Mouse (Mus musculus) liver, adult 2 months (tissue): ENCODE measurements around the gene Dnaic2. TPM values are rescaled to one million over a fixed set of nuclear protein-coding genes. Genes with fewer than 3 reads are reported as not detected.

ENCODE experiments used
- DNase-seq: peaks from one replicate; pipeline ENCODE4 v3.0.0-alpha.2; 2011; ENCODE audit warnings: low read depth, low spot score; ENCODE audit errors: extremely low read depth
- H3K27ac ChIP-seq: fragments of 200-500 bp; replicated peaks from 2 replicates; pipeline ENCODE4 v1.5.1; 2012; ENCODE audit warnings: low read depth, mild to moderate bottlenecking, control low read depth, inconsistent platforms, low read length; ENCODE audit not compliant: insufficient read depth
- H3K27me3 ChIP-seq: fragments of 200-500 bp; 2 replicates; pipeline ENCODE4 v1.6.1; 2012; ENCODE audit warnings: mild to moderate bottlenecking, moderate library complexity, low read length, inconsistent platforms; ENCODE audit not compliant: control insufficient read depth, insufficient read depth
- H3K36me3 ChIP-seq: fragments of 200-500 bp; 2 replicates; pipeline ENCODE4 v1.6.1; 2012; ENCODE audit warnings: low read length, inconsistent platforms; ENCODE audit not compliant: control insufficient read depth, insufficient read depth
- H3K4me1 ChIP-seq: fragments of 200-500 bp; 2 replicates; pipeline ENCODE4 v1.6.1; 2011; ENCODE audit warnings: low read length; ENCODE audit not compliant: control insufficient read depth, insufficient read depth
- H3K4me3 ChIP-seq: fragments of 200-500 bp; 2 replicates; pipeline ENCODE4 v1.5.1; 2011; ENCODE audit warnings: low read depth, mild to moderate bottlenecking, control low read depth, low read length, moderate library complexity; ENCODE audit not compliant: insufficient read depth
- H3K79me2 ChIP-seq: fragments of 200-500 bp; 2 replicates; pipeline ENCODE4 v1.6.1; 2012; ENCODE audit warnings: inconsistent platforms, mild to moderate bottlenecking, low read length, moderate library complexity; ENCODE audit not compliant: control insufficient read depth, insufficient read depth
- H3K9ac ChIP-seq: fragments of 200-500 bp; 2 replicates; pipeline ENCODE4 v1.6.1; 2012; ENCODE audit warnings: low read depth, mild to moderate bottlenecking, control low read depth, inconsistent platforms, low read length
- CTCF ChIP-seq: fragments of 200-500 bp; IDR thresholded peaks from 2 replicates; pipeline ENCODE4 v1.5.1; 2011; ENCODE audit warnings: low read depth, low read length, control low read depth
- POLR2A ChIP-seq: fragments of 200-500 bp; IDR thresholded peaks from 2 replicates; pipeline ENCODE4 v1.6.1; 2011; ENCODE audit warnings: low read length, control low read depth; ENCODE audit not compliant: insufficient read depth; ENCODE audit errors: extremely low read depth
- whole genome bisulfite sequencing: fragments of 180-500 bp; shearing (Covaris S2); methylation state at CpG from one replicate; pipeline ENCODE4 v1.1.7; 2018; 5-methylcytosine and 5-hydroxymethylcytosine counted together
- polyA plus RNA-seq: library from polyadenylated mRNA; depleted of rRNA; stranded (reverse); fragments of >200 nt; gene quantifications from 2 replicates; pipeline ENCODE4 v1.2.3, GENCODE M21; 2012
- total RNA-seq: library from RNA; depleted of rRNA; stranded (reverse); fragments of >200 nt; gene quantifications from 2 replicates; pipeline ENCODE4 v1.2.3, GENCODE M21; 2014

Gene Dnaic2
- total and polyA plus RNA-seq, 2 experiments, result 0.13 TPM; not detected in 1

DNA sequence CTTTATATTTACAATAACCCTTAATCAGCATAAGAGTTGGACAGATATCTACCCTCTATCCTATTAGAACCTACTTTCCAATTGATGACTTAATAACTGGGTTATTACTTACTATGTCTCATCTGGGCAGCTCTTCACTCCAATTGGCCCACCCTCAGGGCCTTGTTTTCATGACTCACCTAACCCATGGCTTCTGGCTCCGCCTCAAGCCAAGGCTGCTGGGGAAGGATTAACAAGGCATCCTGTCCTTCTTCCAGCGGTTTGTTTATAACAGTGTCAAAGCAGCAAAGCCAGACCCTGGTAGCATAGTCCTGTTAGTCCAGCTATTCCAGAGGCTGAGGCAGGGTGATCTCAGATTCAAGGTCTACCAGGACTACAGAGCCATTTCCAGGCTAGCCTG is 32.8 kb upstream of the Dnaic2 start:
- 92% methylated on average over 2 of the region's 2 CpGs for WGBS
- Histone ChIP-seq H3K36me3 (peaks cover 24% of the 10 kb centered on the region), H3K79me2 (no peaks in the 10 kb centered on the region), H3K27ac (no peak overlapping the region), H3K9ac (no peak overlapping the region), H3K4me3 (no peak overlapping the region), H3K27me3 (no peaks in the 10 kb centered on the region), H3K4me1 (no peaks in the 10 kb centered on the region)
- no peak for TF ChIP-seq POLR2A
- TF ChIP-seq CTCF, result no peak
- no peak for DNase-seq

DNA sequence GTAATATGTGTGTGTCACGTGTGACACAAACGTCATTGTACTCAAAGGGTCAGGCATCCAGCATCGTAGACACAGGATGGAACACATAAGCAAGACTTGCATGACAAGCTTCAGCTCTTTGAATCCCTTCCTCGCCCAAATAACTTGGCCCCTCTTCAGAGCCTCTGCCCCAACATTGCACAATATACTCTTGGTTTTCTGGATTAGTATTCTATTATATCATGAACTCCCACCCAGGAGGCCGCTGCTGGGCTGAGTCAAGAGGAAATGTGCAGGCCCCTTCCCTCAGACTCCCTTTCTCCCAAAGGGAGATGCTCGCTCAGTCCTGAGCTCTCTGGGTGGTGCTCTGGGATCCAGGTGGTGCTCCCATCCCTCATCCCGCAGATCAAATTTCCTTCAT is 28.7 kb upstream of the Dnaic2 start:
- Histone ChIP-seq H3K4me1 (no peaks in the 10 kb centered on the region), H3K36me3 (peaks cover 26% of the 10 kb centered on the region), H3K27me3 (no peaks in the 10 kb centered on the region), H3K4me3 (no peak overlapping the region), H3K79me2 (no peaks in the 10 kb centered on the region), H3K27ac (no peak overlapping the region), H3K9ac (no peak overlapping the region)
- TF ChIP-seq POLR2A (no peak), CTCF (no peak)
- DNase-seq, result no peak
- WGBS, result 94% methylated on average over 7 of the region's 7 CpGs

DNA sequence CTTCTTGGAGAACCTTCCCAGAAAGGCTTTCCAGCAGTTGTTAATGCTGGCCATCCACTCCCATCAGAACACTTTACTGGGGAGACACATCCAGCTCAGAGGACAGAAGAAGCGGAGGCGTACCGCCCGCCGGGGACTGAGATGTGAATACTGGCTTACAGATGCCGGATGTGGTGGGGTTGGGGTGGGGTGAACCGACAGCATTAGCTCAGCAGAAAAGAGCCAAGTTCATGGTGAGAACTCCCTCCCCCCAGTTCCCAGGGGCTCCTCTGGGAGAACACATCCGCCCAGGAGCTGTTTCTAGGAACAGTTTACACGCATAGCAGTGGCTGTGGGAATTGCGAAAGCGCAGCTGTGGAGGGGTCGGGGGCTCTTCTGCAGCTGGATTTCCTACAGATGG is 27.7 kb upstream of the Dnaic2 start:
- DNase-seq, result no peak
- Histone ChIP-seq H3K36me3 (peaks cover 22% of the 10 kb centered on the region), H3K4me1 (no peaks in the 10 kb centered on the region), H3K79me2 (no peaks in the 10 kb centered on the region), H3K4me3 (no peak overlapping the region), H3K9ac (no peak overlapping the region), H3K27ac (no peak overlapping the region), H3K27me3 (no peaks in the 10 kb centered on the region)
- TF ChIP-seq POLR2A (no peak), CTCF (no peak)
- 89% methylated on average over 12 of the region's 12 CpGs for WGBS

DNA sequence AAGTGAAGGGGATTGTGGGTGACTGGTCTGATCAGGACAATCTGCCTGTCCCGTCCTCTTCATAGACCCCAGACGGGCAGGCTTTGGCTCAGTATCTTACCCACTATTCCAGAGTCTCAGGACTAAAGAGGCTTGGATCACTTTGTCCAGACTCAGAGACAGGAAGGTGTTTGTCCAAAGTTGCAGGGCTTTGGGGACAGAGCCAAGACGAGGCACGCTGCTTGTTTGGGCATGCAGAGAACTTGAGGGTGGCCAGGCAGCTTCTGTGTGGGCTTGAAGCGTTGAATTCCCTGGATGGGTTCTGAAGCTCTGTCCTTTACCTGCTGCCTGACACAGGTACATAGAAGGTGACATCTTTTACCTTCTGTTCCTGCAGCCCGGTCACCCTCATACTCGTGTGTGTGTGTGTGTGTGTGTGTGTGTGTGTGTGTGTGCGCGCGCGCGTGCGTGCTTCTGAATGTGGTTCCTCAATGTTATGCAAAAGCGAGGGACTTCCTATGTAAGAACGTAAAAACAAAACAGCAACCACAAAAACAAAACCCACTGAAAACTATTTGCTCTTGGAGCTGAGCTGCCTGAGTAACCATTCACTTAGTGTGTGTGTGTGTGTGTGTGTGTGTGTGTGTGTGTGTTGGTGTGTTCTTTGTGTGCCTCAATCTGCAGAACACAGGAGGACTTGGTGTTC is 24.8 kb upstream of the Dnaic2 start:
- Histone ChIP-seq H3K4me1 (no peaks in the 10 kb centered on the region), H3K9ac (no peak overlapping the region), H3K27me3 (no peaks in the 10 kb centered on the region), H3K4me3 (no peak overlapping the region), H3K79me2 (no peaks in the 10 kb centered on the region), H3K36me3 (peaks cover 19% of the 10 kb centered on the region), H3K27ac (no peak overlapping the region)
- TF ChIP-seq POLR2A, result no peak
- TF ChIP-seq CTCF, result no peak
- 92% methylated on average over 15 of the region's 15 CpGs for WGBS
- DNase-seq, result no peak

DNA sequence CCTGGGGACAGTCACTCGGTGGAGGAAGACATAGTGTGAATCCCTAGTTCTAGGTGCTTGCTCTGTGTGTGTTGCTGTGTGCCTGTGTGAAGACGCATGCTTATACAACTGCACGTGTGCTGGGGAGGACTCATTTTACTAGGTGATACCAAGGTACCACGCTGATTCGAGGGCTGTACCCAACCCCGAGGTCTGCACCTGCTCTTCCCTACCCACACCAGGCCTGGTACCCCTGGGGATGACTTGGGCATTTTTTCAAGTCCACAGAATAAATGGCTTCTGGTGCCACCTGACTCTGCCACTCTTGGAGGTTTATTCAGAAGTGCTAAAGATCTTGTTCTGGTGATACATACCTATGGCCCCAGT is 24.2 kb upstream of the Dnaic2 start:
- DNase-seq, result no peak
- H3K4me3 ChIP-seq, result no peak overlapping the region
- no peak overlapping the region for H3K9ac ChIP-seq
- H3K36me3 ChIP-seq, result peaks cover 21% of the 10 kb centered on the region
- H3K27me3 ChIP-seq, result no peaks in the 10 kb centered on the region
- H3K79me2 ChIP-seq, result no peaks in the 10 kb centered on the region
- no peak overlapping the region for H3K27ac ChIP-seq
- 84% methylated on average over 6 of the region's 6 CpGs for WGBS
- no peaks in the 10 kb centered on the region for H3K4me1 ChIP-seq
- TF ChIP-seq POLR2A (no peak), CTCF (no peak)

DNA sequence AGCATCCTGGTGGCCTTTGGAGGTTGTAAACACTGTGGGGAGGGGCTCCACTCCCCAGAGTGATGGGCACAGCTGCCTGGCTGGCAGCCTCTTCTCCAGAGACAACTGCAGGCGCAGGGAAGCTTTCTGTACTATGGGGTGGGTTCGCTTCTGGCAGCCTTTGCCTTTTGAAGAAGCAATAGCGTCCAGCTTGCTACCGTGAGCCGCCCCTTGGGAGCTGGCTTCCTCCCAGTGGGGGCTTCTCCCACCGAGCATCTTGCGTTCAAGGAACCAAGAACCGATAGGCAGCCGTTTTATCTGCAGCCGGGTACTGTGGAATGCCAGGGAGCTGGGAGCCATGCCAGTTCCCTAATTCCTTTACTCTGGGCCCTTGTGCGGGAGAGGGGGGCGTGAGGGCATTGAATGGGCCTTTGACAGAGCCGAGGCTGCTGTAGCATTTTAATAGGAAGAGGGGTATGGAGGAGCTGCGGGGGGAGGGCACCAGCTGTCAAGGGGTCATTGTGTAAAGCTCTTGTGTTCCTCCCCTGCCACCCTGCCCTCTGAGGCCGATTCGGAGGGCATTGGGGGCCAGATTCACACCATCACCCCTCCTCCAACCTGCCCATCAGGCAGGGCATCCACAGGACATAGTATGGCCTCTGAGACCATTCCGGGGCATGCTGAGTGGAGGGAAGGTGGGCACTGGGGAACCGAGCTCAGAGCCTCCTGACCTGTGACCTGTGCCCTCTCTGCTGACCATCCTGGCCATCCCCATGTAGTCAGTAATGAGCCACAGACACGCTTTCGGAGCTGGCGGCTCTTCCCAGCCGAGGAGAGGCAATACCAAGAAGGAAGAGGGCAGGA is 22.9 kb upstream of the Dnaic2 start:
- Histone ChIP-seq H3K4me1 (no peaks in the 10 kb centered on the region), H3K27me3 (no peaks in the 10 kb centered on the region), H3K27ac (no peak overlapping the region), H3K9ac (no peak overlapping the region), H3K79me2 (no peaks in the 10 kb centered on the region), H3K4me3 (no peak overlapping the region), H3K36me3 (peaks cover 22% of the 10 kb centered on the region)
- 92% methylated on average over 22 of the region's 22 CpGs for whole genome bisulfite sequencing
- TF ChIP-seq POLR2A (no peak), CTCF (no peak)
- no peak for DNase-seq
